Mouse (Mus musculus) regulatory T cell (primary cell): ENCODE data around the gene Rarb.

Source experiments
- in situ Hi-C: fragments of 300-600 bp; cut with MboI, MseI; formaldehyde crosslinking; loops from one replicate; pipeline ENCODE4 v1.15.1; 2025; ENCODE audit warnings: high pct_unique_total_duplicates

The Rarb gene

DNA sequence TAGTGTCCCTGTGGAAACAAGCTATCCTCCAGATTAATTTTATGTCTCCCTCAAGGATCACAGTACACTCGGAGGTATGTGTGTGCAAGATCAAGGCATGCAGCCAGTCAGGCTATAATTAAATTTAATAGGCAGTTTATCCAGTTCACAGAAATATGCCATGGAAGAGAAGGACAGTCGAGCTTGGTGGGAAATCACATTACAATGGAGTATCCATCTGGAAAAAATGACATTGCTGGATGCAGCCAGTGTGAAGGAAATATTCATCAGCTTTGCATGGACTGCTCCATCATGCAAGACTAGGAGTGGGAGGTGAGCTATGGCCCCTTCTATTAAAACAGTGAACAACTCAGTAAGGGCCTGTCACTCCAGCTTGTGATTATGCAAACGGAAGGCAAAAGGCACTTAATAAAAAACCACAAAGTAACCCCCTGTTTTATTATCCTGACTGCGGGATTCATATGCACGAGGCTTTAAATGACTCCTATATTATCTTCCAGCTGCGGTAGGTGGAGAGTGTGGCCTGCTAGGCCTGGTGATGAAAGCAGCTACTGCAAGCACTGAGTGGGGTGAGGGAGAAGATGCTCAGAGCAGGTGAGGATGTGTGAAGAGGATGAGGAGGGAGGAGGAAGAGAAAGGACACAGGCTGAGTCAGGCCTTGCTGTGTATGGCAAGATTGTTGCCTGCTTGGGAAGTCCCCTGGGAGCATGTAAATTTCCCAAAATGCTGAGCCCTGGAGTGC, 379.4 kb downstream of the Rarb start:
- in situ Hi-C loops, result loop anchor here (10.0 kb wide), 2 partner anchors 965 to 1745 kb away; no protein-coding TSS in a partner anchor

- in situ Hi-C loops, result loop anchor here (10.0 kb wide), 2 partner anchors 967 to 1747 kb away; no protein-coding TSS in a partner anchor
These were observed 381.6 kb downstream of the Rarb start for GRCm38 (mm10) chr14:16437386-16437785.

DNA sequence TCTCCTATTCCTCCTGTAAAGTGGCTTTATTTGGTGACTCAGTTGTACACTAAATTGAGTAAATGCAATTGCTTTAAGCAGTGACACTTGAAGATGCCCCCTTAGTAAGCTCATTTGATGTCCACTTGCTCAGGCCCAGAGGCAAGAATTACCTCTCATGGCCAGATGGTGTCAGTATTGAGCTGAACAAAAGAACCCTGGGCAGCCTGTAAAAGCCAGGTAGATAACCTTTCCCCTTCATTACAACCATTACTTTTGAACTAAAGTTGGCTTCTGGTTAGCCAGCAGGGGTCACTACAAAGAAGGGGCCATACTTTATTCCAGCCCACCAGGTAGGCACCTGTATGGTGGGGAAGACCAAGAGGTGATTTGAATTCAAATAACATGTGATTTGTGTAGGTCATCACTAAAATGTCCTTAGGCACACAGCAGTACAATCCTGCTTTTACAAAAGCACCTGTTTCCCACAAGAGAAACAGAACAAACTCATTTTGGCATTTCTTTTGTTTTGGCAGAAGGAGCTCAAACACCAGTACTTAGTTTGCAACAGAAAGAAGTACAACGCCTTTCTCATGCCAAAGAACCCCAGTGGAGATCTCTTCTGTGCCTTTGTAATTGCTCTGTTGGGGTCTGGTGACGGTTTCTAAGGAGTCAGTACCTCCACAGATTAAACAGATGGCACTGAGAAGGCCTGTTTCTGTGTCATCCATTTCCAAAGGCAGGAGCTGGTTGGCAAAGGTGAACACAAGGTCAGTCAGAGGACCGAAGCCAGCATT, 384.4 kb downstream of the Rarb start:
- in situ Hi-C loops, result loop anchor here (10.0 kb wide), 2 partner anchors 970 to 1750 kb away; no protein-coding TSS in a partner anchor

- in situ Hi-C loops, result loop anchor here (10.0 kb wide), 2 partner anchors 972 to 1752 kb away; no protein-coding TSS in a partner anchor
These were observed 385.8 kb downstream of the Rarb start for GRCm38 (mm10) chr14:16433206-16433605.

GRCm38 (mm10) chr14:16432550-16432949, 386.4 kb downstream of the Rarb start:
- in situ Hi-C loops, result loop anchor here (10.0 kb wide), 2 partner anchors 972 to 1752 kb away; no protein-coding TSS in a partner anchor

GRCm38 (mm10) chr14:16431941-16432499, 386.9 kb downstream of the Rarb start:
- in situ Hi-C loops, result loop anchor here (10.0 kb wide), 2 partner anchors 973 to 1753 kb away; no protein-coding TSS in a partner anchor

GRCm38 (mm10) chr14:16427569-16427968, 391.4 kb downstream of the Rarb start:
- in situ Hi-C loops, result no loop called here

- in situ Hi-C loops, result loop anchor here (25.0 kb wide), 1 partner anchor 1652 kb away; no protein-coding TSS in a partner anchor
These were observed 404.8 kb downstream of the Rarb start for GRCm38 (mm10) chr14:16414163-16414562.

DNA sequence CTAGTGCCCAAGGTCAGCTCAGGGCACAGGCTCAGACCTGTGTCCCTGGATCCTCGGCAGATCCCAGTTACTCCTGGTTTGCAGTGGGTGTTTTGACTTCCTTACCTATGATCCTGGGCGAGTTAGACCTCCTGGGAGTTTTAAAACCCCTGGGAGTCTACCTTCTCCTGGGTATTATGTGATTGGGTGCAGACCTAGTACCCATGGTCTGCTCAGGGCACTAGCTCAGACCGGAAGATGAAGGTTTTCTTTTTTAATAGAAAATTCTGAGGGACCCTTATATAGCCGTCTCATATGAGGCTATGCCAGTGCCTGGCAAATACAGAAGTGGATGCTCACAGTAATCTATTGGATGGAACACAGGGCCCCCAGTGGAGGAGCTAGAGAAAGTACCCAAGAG, 413.8 kb downstream of the Rarb start:
- in situ Hi-C loops, result loop anchor here (25.0 kb wide), 1 partner anchor 1643 kb away; no protein-coding TSS in a partner anchor

DNA sequence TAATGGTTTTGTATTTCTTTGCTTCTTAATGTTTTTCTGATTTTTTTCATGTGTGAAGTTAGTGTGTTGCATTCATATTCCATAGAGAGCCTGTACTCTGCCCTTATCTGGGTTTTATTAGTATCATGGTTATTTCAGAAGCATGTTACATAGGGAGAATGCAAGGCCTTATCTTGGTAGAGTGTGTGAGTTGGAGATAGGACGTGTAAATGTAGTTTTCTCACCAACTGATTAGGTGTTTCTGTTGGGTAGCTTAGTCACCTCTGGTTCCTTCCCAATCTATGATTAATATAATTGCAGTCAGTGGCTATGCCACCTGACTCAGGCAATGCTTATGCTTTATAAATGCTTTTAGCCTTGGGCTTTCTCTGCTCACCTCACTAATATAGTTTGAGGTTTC, 434.2 kb downstream of the Rarb start:
- in situ Hi-C loops, result loop anchor here (10.0 to 25.0 kb wide), 2 partner anchors 1022 to 1180 kb away; no protein-coding TSS in a partner anchor
